Mouse (Mus musculus): ENCODE results near the gene Rassf9.

DNA sequence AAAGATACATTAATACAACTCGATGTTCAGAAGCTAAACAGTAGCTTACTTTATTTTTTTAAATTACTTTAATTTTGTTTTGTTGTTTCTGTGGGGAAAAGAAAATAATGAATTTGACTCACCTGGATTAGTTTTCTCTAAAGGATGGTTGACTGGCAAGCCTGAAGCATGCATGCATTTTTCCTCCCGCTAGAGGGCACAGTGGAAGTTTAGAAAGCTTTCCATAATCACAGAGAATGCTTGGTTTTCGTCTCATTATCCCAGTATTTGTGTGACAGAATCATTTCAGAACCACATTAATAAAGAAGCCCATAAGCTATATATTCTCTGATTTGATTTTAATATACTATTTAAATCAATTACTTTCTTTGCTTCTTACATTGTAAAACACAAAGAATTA, 20.2 kb upstream of the Rassf9 start:
- TF ChIP-seq CTCF (IDR thresholded peaks at IDR 0.05; ENCODE audit: low read depth) (peak; percentile 81), EP300 (optimal IDR thresholded peaks at IDR 0.05) (no peak)

Data from stomach, postnatal 0 days (tissue).